Mouse (Mus musculus) stomach, postnatal 0 days (tissue): Measurements from ENCODE around the gene Fmn2.

Experiments used
- CTCF ChIP-seq: IDR thresholded peaks from 2 replicates; pipeline ENCODE4 v1.5.1; 2016; ENCODE audit warnings: antibody characterized with exemption, low read depth, mild to moderate bottlenecking, moderate library complexity
- EP300 ChIP-seq: optimal IDR thresholded peaks from 2 replicates; pipeline ENCODE3; 2016; ENCODE audit warnings: antibody characterized with exemption

- TF ChIP-seq CTCF (no peak), EP300 (no peak)
These were observed 354.6 kb downstream of the Fmn2 start for GRCm38 (mm10) chr1:174856188-174856587.
